Mouse (Mus musculus) liver, embryonic 14.5 days (tissue): ENCODE results near the gene Gpr162. TPM values are rescaled to one million over a fixed set of nuclear protein-coding genes. Genes with fewer than 3 reads are reported as not detected.
"Not testable (repeated sequence)": the region's sequence is repeated elsewhere in the genome, so short reads cannot be mapped to it uniquely, and the experiment has no call there.

Experiments
- ATAC-seq: fragments of 200-750 bp; cut with Nextera tagmentation; 2 replicates; pipeline ENCODE4 v1.8.0; 2017; ENCODE audit warnings: moderate number of reproducible peaks, mild to moderate bottlenecking, moderate library complexity; ENCODE audit not compliant: insufficient read depth
- DNase-seq, 3 experiments: peaks; one replicate each; pipeline ENCODE4 v3.0.0-alpha.2; 2012 to 2013; ENCODE audit warnings: low read depth in 3 of 3, low spot score in 3 of 3
- H3K27ac ChIP-seq: fragments of 300-500 bp; sonication (generic); 2 replicates; pipeline ENCODE4 v1.5.1; 2014; ENCODE audit warnings: moderate library complexity, mild to moderate bottlenecking, control low read depth, inconsistent platforms
- H3K27me3 ChIP-seq: fragments of 300-500 bp; sonication (generic); 2 replicates; pipeline ENCODE4 v1.6.1; 2014; ENCODE audit warnings: mild to moderate bottlenecking, low read length, moderate library complexity; ENCODE audit not compliant: control insufficient read depth, insufficient read depth
- H3K36me3 ChIP-seq: fragments of 300-500 bp; sonication (generic); replicated peaks from 2 replicates; pipeline ENCODE4 v1.6.1; 2014; ENCODE audit warnings: low read depth; ENCODE audit not compliant: control insufficient read depth, insufficient read depth
- H3K4me1 ChIP-seq, 2 experiments: fragments of 200-500 bp in 1 of 2; fragments of 300-500 bp in 1 of 2; sonication (generic) in 1 of 2; replicated peaks; 2 replicates each; pipeline ENCODE4 v1.6.1; 2012 to 2014; ENCODE audit warnings: antibody characterized with exemption in 1 of 2, inconsistent platforms in 1 of 2, low read length in 1 of 2; ENCODE audit not compliant: control insufficient read depth in 2 of 2, insufficient read depth in 2 of 2
- H3K4me2 ChIP-seq: fragments of 300-500 bp; sonication (generic); 2 replicates; pipeline ENCODE4 v1.6.1; 2014; ENCODE audit warnings: low read depth, mild to moderate bottlenecking, control low read depth, moderate library complexity
- H3K4me3 ChIP-seq, 2 experiments: fragments of 200-500 bp in 1 of 2; fragments of 300-500 bp in 1 of 2; sonication (generic) in 1 of 2; 2 replicates each; pipeline ENCODE4 v1.5.1; 2012 to 2014; ENCODE audit warnings: low read depth in 2 of 2, low read length in 2 of 2, mild to moderate bottlenecking in 2 of 2, control low read depth in 1 of 2, inconsistent platforms in 1 of 2, moderate library complexity in 1 of 2; ENCODE audit not compliant: insufficient read depth in 1 of 2
- H3K9ac ChIP-seq: fragments of 300-500 bp; sonication (generic); replicated peaks from 2 replicates; pipeline ENCODE4 v1.6.1; 2014; ENCODE audit warnings: mild to moderate bottlenecking, control low read depth, moderate library complexity
- H3K9me3 ChIP-seq: fragments of 300-500 bp; sonication (generic); 2 replicates; pipeline ENCODE4 v1.6.1; 2016; ENCODE audit warnings: low read length, mixed read lengths; ENCODE audit not compliant: control insufficient read depth
- CTCF ChIP-seq: IDR thresholded peaks from 2 replicates; pipeline ENCODE4 v1.5.1; 2016; ENCODE audit warnings: antibody characterized with exemption, low read depth, control low read depth
- EP300 ChIP-seq: IDR thresholded peaks from 2 replicates; pipeline ENCODE4 v1.6.1; 2016; ENCODE audit warnings: antibody characterized with exemption, low read depth
- WGBS: fragments of 180-500 bp; shearing (Covaris S2); extraction: QIAGEN DNeasy Blood & Tissue Kit; methylation state at CpG from one replicate; pipeline ENCODE4 v1.1.7; 2014; ENCODE audit not compliant: insufficient replicate concordance; 5-methylcytosine and 5-hydroxymethylcytosine counted together
- polyA plus RNA-seq, 2 experiments: library from polyadenylated mRNA; depleted of rRNA in 1 of 2; stranded (reverse) in 1 of 2; unstranded in 1 of 2; fragments of >200 nt; fragmentation: Nextera tagmentation in 1 of 2; extraction: Ambion mirVana in 1 of 2; gene quantifications; 2 replicates each; pipeline versions ENCODE4 v1.2.1 to v1.2.3; 2012 to 2014

Gene Gpr162
- polyA plus RNA-seq, 2 experiments = 0.03 TPM; not detected in 1

DNA sequence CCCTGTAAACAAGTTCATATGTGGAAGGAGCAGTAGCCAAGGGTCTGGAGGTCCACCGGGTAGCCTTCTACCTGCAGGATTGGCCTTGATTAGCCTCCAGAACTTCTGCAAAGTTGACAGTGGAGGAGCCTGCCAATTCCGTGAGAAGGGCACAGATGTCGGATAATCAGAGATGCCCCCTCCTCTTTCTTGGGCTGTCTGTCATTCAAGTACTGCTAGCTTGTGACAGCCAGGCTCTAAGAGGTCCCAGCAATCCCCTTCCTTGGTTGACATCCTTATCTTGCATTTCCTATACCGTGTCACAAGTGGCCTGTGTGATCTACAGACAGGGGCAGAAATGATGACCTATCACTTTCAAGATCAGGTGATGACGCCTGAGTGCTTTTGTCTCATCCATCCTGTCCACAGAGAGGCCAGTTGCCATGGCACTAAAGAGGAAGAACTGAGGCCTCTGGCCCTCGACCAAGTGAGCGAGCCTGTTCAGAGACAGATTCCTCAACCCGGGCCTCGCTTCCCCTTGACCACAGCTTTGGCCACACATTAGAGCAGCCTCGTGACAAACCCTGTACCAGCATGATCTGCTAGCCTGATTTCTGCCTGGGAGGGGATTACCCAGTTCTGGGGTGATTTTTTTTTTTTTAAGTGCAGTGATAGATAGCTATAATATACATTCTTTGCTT, 37.2 kb upstream of the Gpr162 start:
- Histone ChIP-seq H3K36me3 (no peaks in the 10 kb centered on the region), H3K9ac (no peak overlapping the region), H3K4me2 (no peak overlapping the region), H3K27me3 (no peaks in the 10 kb centered on the region), H3K4me1 (peaks cover 0 to 5% of the 10 kb centered on the region in 2 experiments; a peak in 2 of 4 replicates), H3K9me3 (no peaks in the 10 kb centered on the region), H3K4me3 (no peak overlapping the region), H3K27ac (no peak overlapping the region)
- ATAC-seq = no peak
- TF ChIP-seq CTCF = no peak
- TF ChIP-seq EP300 = no peak
- DNase-seq = no peak
- 23% methylated on average over 10 of the region's 10 CpGs for WGBS

DNA sequence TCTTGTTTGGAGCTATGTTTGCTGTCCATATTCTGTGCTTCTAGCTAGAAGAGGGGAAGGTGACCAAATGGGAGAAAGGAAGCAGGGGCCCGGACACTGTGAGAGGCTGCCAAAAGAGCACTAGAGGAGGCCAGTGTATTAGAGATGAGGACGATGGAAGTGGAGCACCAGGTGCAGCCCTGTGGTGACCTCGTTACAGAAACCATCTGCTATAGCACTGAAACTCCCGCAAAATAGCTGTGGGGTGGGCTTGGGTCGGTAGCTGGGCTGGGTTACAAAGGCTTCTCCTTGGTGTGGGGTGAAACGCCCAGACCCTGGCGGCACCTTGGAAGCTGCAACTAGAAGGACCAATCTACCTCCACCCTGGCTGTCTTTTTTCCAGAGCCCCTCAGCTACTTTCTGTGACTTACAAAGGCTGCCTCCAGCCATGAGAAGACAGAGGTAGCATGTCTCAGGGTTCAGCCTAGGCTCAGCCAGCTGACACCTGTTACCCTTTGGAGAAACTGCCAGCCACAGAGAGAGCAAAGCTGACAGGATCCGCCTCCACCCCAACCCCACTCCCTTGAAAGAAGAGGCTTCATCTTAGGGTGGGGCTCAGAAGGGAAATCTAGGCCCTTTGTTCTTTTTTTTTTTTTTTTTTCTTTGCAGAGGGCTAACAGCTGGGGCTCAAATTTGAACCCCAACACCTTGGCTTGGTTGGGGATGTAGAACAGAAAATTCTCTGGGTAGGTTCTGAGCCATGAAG, 36.4 kb upstream of the Gpr162 start:
- Histone ChIP-seq H3K4me2 (no peak overlapping the region), H3K36me3 (no peaks in the 10 kb centered on the region), H3K4me1 (peaks cover 0 to 5% of the 10 kb centered on the region in 2 experiments; a peak in 2 of 4 replicates), H3K9ac (no peak overlapping the region), H3K27ac (no peak overlapping the region), H3K9me3 (no peaks in the 10 kb centered on the region), H3K4me3 (no peak overlapping the region), H3K27me3 (no peaks in the 10 kb centered on the region)
- DNase-seq (no peak), ATAC-seq (no peak)
- TF ChIP-seq CTCF (no peak), EP300 (no peak)
- WGBS = 59% methylated on average over 8 of the region's 8 CpGs

DNA sequence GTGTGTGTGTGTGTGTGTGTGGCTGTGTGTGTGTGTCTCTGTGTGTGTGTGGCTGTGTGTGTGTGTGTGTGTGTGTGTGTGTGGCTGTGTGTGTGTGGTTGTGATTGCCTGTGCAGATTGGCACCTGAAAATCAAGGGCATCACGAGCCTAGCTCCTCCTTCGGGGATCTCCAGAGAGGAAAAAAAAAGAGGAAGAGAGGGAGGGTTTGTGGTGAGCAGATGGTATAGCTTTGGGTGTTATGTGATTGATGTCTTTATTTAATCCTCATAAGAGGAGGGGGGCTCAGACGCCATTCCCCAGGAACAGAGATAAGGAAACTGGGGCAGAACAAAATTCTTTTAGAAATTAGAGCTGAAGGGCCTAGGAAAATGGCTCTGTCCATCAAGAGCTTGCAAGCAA, 34.6 kb upstream of the Gpr162 start:
- no peaks in the 10 kb centered on the region for H3K36me3 ChIP-seq
- no peaks in the 10 kb centered on the region for H3K9me3 ChIP-seq
- no peak overlapping the region for H3K27ac ChIP-seq
- no peaks in the 10 kb centered on the region for H3K4me1 ChIP-seq
- no peak overlapping the region for H3K4me3 ChIP-seq
- 14% methylated on average over 3 of the region's 3 CpGs for WGBS
- no peak for TF ChIP-seq CTCF
- TF ChIP-seq EP300 = no peak
- H3K4me2 ChIP-seq = no peak overlapping the region
- DNase-seq (no peak), ATAC-seq (no peak)
- H3K27me3 ChIP-seq = no peaks in the 10 kb centered on the region
- H3K9ac ChIP-seq = no peak overlapping the region

DNA sequence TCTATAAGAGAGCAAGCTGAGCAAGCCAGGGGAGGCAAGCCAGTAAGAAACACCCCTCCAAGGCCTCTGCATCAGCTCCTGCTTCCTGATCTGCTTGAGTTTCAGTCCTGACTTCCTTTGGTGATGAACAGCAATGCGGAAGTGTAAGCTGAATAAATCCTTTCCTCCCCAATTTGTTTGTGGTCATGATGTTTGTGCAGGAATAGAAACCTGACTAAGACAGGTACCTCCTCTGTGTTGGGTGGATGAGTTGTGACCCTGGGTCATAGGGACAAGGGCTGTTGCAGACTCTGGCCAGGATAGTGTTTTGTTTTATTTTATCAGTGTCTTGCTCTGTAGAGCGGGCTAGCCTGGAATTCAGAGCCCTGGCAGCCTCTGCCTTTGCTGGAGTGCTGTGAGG, 30.3 kb upstream of the Gpr162 start:
- 81% methylated on average over 2 of the region's 2 CpGs for WGBS
- not testable (repeated sequence) for H3K4me1 ChIP-seq, H3K4me2 ChIP-seq, H3K36me3 ChIP-seq, H3K9ac ChIP-seq, H3K9me3 ChIP-seq, H3K4me3 ChIP-seq, DNase-seq, H3K27ac ChIP-seq, ATAC-seq, H3K27me3 ChIP-seq

DNA sequence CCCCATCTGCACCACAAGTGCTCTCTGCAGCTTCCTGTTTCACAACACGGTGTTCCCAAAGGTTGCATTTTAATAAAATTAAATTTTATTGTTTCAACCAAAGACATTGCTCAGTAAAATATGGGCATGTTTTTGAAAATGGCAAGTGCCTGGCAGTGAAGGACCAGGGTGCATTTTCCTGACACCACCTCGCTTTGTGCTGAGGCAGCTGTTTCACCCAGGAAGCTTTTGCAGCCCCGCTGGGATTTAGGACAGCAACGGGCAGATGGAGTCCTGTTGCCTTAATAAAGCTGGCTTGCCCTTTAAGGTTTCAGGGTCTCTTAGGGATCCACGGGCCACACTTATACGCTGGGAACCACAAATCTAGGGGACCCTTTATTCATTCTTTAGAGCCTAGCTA, 27.2 kb upstream of the Gpr162 start:
- no peak overlapping the region for H3K27ac ChIP-seq
- H3K4me2 ChIP-seq = no peak overlapping the region
- H3K9me3 ChIP-seq = no peaks in the 10 kb centered on the region
- 46% methylated on average over 6 of the region's 6 CpGs for WGBS
- no peaks in the 10 kb centered on the region for H3K27me3 ChIP-seq
- H3K4me1 ChIP-seq = no peaks in the 10 kb centered on the region
- H3K4me3 ChIP-seq = no peak overlapping the region
- DNase-seq = no peak
- ATAC-seq = no peak
- H3K9ac ChIP-seq = no peak overlapping the region
- no peak for TF ChIP-seq CTCF
- TF ChIP-seq EP300 = no peak
- no peaks in the 10 kb centered on the region for H3K36me3 ChIP-seq
